Mouse (Mus musculus) embryonic fibroblast, embryonic 13.5 days (primary cell): Measurements from ENCODE around the gene Tspan32.

Experiments
- CTCF ChIP-seq: IDR thresholded peaks from 2 replicates; pipeline ENCODE4 v1.5.1; 2011; ENCODE audit warnings: mild to moderate bottlenecking, control low read depth, low read length, moderate library complexity, borderline replicate concordance; ENCODE audit not compliant: insufficient read depth
- POLR2A ChIP-seq: IDR thresholded peaks from 2 replicates; pipeline ENCODE4 v1.6.1; 2011; ENCODE audit warnings: low read depth, mild to moderate bottlenecking, control low read depth, low read length, moderate library complexity

DNA sequence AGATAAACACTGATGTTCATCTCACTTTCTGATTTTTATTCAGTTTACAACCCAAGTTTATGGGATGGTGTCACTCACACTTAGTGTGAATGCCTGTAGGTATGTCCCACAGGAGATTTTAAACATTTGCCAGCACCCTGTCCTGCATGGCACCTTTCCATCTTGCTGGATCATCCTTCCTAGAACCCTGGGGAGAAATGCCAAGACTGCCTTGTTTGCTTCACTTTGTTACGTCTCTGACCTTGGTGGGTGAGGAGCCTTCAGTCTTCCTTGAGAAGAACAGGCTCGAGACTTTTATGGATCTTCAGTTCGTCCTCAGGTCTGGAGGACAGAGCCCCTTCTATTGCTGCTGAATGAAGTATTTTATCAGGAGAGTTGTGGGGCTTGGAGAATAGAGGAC, 44.5 kb downstream of the Tspan32 start:
- TF ChIP-seq CTCF (no peak), POLR2A (no peak)
